Mouse (Mus musculus) hindbrain, embryonic 14.5 days (tissue): ENCODE data around the gene Irx3. TPM values are rescaled to one million over a fixed set of nuclear protein-coding genes. Genes with fewer than 3 reads are reported as not detected.

Experiments
- ATAC-seq: fragments of 200-750 bp; cut with Nextera tagmentation; 2 replicates; pipeline ENCODE4 v1.8.0; 2017; ENCODE audit warnings: moderate number of reproducible peaks, mild to moderate bottlenecking, moderate TSS enrichment, moderate library complexity; ENCODE audit not compliant: low FRiP score
- DNase-seq: peaks from one replicate; pipeline ENCODE4 v3.0.0-alpha.2; 2015; ENCODE audit warnings: low spot score
- H3K27ac ChIP-seq: fragments of 300-500 bp; sonication (generic); 2 replicates; pipeline ENCODE4 v1.5.1; 2014; ENCODE audit warnings: mild to moderate bottlenecking, moderate library complexity
- H3K27me3 ChIP-seq: fragments of 300-500 bp; sonication (generic); 2 replicates; pipeline ENCODE4 v1.6.1; 2014; ENCODE audit warnings: mild to moderate bottlenecking, low read length, mixed read lengths; ENCODE audit not compliant: control insufficient read depth, insufficient read depth
- H3K36me3 ChIP-seq: fragments of 300-500 bp; sonication (generic); replicated peaks from 2 replicates; pipeline ENCODE4 v1.6.1; 2014; ENCODE audit not compliant: control insufficient read depth, insufficient read depth
- H3K4me1 ChIP-seq: fragments of 300-500 bp; sonication (generic); replicated peaks from 2 replicates; pipeline ENCODE4 v1.6.1; 2014; ENCODE audit warnings: antibody characterized with exemption, low read length, mixed read lengths; ENCODE audit not compliant: control insufficient read depth, insufficient read depth
- H3K4me2 ChIP-seq: fragments of 300-500 bp; sonication (generic); replicated peaks from 2 replicates; pipeline ENCODE4 v1.6.1; 2014; ENCODE audit warnings: mild to moderate bottlenecking, moderate library complexity
- H3K4me3 ChIP-seq: fragments of 300-500 bp; sonication (generic); replicated peaks from 2 replicates; pipeline ENCODE4 v1.5.1; 2014; ENCODE audit warnings: mild to moderate bottlenecking, low read length
- H3K9ac ChIP-seq: fragments of 300-500 bp; sonication (generic); 2 replicates; pipeline ENCODE4 v1.6.1; 2014
- H3K9me3 ChIP-seq: fragments of 300-500 bp; sonication (generic); 2 replicates; pipeline ENCODE4 v1.6.1; 2016; ENCODE audit warnings: low read length; ENCODE audit not compliant: control insufficient read depth
- WGBS: fragments of 180-500 bp; shearing (Covaris S2); extraction: QIAGEN DNeasy Blood & Tissue Kit; methylation state at CpG from one replicate; pipeline ENCODE4 v1.1.7; 2014; 5-methylcytosine and 5-hydroxymethylcytosine counted together
- polyA plus RNA-seq: library from polyadenylated mRNA; unstranded; fragments of >200 nt; fragmentation: Nextera tagmentation; extraction: Ambion mirVana; gene quantifications from 2 replicates; pipeline ENCODE4 v1.2.1, GENCODE M21; 2014

Irx3 gene
- polyA plus RNA-seq, 1 experiment from 2014 or later, result 10.4 TPM

- H3K27me3 ChIP-seq, result peaks cover 32% of the 10 kb centered on the region
- 15% methylated on average over 6 of the region's 6 CpGs for WGBS
- no peak overlapping the region for H3K4me2 ChIP-seq
- H3K27ac ChIP-seq, result no peak overlapping the region
- DNase-seq, result peak; percentile 51
- no peak overlapping the region for H3K9ac ChIP-seq
- H3K36me3 ChIP-seq, result no peaks in the 10 kb centered on the region
- peaks cover 8% of the 10 kb centered on the region; the same call in 1 of the 2 replicates for H3K4me1 ChIP-seq
- no peak overlapping the region for H3K4me3 ChIP-seq
- peak; percentile 47; the same call in 1 of the 2 replicates for ATAC-seq
- H3K9me3 ChIP-seq, result no peaks in the 10 kb centered on the region
These were observed 8.0 kb downstream of the Irx3 start for GRCm38 (mm10) chr8:91793846-91794245.

GRCm38 (mm10) chr8:91787194-91787895 lies 14.5 kb downstream of the Irx3 start:
- WGBS, result 60% methylated on average over 9 of the region's 9 CpGs
- Histone ChIP-seq H3K36me3 (no peaks in the 10 kb centered on the region), H3K27ac (no peak overlapping the region), H3K4me2 (no peak overlapping the region), H3K27me3 (no peaks in the 10 kb centered on the region; the same call in 1 of the 2 replicates), H3K9me3 (no peaks in the 10 kb centered on the region), H3K4me3 (no peak overlapping the region), H3K4me1 (no peaks in the 10 kb centered on the region), H3K9ac (no peak overlapping the region)
- no peak for DNase-seq
- no peak for ATAC-seq

DNA sequence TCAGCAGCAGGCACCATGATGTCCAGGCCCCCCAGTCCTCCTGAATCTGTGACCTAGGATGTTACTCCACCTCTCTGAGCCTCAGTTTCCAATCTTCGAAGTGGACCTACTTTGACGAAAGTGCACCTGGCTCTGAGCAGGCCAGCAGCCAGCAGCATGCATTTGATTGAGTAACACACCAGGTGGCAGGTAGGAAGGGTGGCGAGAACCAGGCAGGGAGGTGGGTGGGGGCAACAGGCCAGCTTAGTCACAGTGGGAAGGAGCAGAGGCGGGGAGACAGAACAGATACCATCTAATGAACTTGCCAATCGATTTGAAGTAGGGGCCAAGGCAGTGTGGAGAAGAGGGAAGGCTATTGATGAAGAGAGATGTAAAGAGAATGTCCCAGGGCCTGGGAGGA lies 18.9 kb downstream of the Irx3 start:
- H3K4me1 ChIP-seq, result no peaks in the 10 kb centered on the region
- H3K9ac ChIP-seq, result no peak overlapping the region
- H3K27me3 ChIP-seq, result no peaks in the 10 kb centered on the region; the same call in 1 of the 2 replicates
- no peak overlapping the region for H3K4me2 ChIP-seq
- no peaks in the 10 kb centered on the region for H3K36me3 ChIP-seq
- no peak for DNase-seq
- no peak for ATAC-seq
- H3K9me3 ChIP-seq, result no peaks in the 10 kb centered on the region
- WGBS, result 80% methylated on average over 5 of the region's 5 CpGs
- no peak overlapping the region for H3K4me3 ChIP-seq
- no peak overlapping the region for H3K27ac ChIP-seq

DNA sequence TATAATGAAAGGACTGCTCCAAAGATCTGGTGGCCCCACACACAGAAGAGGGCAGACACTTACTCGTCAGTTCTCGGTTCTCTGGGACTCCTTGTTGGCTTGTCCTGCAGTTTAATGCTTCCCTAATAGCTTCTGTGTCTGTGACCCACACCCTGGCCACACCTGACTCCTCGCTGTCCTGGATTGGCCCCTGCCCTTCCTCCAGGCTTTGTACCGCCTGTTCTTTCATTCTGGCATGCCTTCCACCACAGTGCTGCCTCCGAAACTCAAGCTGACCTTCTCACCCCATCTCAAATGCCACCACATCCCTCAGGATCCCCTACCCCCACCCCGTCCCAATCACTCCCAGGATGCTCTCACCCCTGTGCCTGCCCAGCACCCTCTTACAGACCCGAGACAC lies 19.7 kb downstream of the Irx3 start:
- H3K9me3 ChIP-seq, result no peaks in the 10 kb centered on the region
- no peaks in the 10 kb centered on the region; the same call in 1 of the 2 replicates for H3K27me3 ChIP-seq
- WGBS, result 76% methylated on average over 7 of the region's 7 CpGs
- no peak overlapping the region for H3K9ac ChIP-seq
- no peak overlapping the region for H3K27ac ChIP-seq
- no peak overlapping the region for H3K4me2 ChIP-seq
- H3K4me1 ChIP-seq, result no peaks in the 10 kb centered on the region
- no peak overlapping the region for H3K4me3 ChIP-seq
- no peaks in the 10 kb centered on the region for H3K36me3 ChIP-seq
- DNase-seq (no peak), ATAC-seq (no peak)

GRCm38 (mm10) chr8:91780648-91781047 lies 21.2 kb downstream of the Irx3 start:
- no peak overlapping the region for H3K27ac ChIP-seq
- H3K9me3 ChIP-seq, result no peaks in the 10 kb centered on the region
- 77% methylated on average over 3 of the region's 3 CpGs for WGBS
- H3K4me1 ChIP-seq, result no peaks in the 10 kb centered on the region
- DNase-seq (no peak), ATAC-seq (no peak)
- no peak overlapping the region for H3K4me2 ChIP-seq
- H3K27me3 ChIP-seq, result no peaks in the 10 kb centered on the region; the same call in 1 of the 2 replicates
- H3K9ac ChIP-seq, result no peak overlapping the region
- H3K4me3 ChIP-seq, result no peak overlapping the region
- H3K36me3 ChIP-seq, result no peaks in the 10 kb centered on the region

- WGBS, result 90% methylated on average over 6 of the region's 6 CpGs
- ATAC-seq, result no peak
These were observed 33.0 kb downstream of the Irx3 start for GRCm38 (mm10) chr8:91768857-91769256.

DNA sequence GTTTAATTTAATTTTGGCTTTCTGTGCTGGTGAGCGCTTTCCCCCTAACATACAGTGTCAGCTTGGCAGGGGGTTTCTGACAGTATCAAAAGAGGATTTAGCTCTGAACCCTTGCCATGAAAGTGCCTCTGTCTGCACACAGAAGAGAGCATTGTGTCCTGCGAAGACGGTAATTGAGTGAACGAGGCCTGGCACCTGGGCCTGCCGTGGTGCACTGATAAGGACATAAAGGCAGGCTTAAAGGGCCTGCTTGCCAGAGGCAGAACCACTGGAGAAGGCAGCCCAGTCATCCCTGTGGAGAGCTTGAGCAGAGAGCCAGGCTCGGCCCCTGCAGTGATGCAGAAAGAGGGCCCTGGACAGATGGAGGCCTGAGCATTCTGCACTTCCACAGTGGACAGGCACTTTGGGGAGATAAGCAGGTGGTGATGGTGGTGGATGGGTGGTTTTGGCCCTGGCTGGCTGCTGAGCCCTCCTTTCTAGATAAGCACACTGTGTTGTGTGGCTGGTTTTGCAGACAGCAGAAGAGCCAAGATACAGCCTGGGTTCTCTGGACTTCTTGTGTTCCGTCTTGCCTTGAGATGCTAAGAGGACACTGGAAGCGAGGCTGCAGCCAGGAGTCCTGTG lies 36.3 kb downstream of the Irx3 start:
- DNase-seq (no peak), ATAC-seq (no peak)
- Histone ChIP-seq H3K27me3 (no peaks in the 10 kb centered on the region; the same call in 1 of the 2 replicates), H3K9ac (no peak overlapping the region), H3K36me3 (no peaks in the 10 kb centered on the region), H3K4me2 (no peak overlapping the region), H3K9me3 (no peaks in the 10 kb centered on the region), H3K4me3 (no peak overlapping the region), H3K4me1 (no peaks in the 10 kb centered on the region), H3K27ac (no peak overlapping the region)
- WGBS, result 46% methylated on average over 8 of the region's 8 CpGs

More at GRCm38 (mm10) chr8:91768857-91769256, 33.0 kb downstream of the Irx3 start:
- Histone ChIP-seq H3K9ac (no peak overlapping the region), H3K4me1 (no peaks in the 10 kb centered on the region), H3K4me3 (no peak overlapping the region), H3K27ac (no peak overlapping the region), H3K4me2 (no peak overlapping the region), H3K9me3 (no peaks in the 10 kb centered on the region), H3K27me3 (no peaks in the 10 kb centered on the region; the same call in 1 of the 2 replicates), H3K36me3 (no peaks in the 10 kb centered on the region)
- no peak for DNase-seq

DNA sequence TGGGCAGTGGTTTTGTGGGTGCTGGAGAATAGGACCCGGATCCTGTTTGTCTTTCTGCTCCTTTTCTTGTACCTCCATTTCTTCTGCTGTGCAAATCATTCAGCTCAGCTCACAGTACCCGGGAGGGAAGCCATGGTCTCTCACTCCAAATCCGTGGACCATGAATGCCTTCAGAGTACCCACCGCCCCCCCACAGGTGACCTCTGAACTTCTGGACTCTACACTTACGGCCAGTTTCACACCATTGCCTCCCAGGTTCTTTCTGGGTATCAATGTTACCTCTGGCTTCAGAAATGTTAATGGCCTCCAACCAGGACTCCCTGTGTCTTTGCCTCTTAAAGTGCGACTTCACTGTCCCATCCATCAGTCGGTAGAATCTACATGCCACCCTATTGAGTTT lies 46.3 kb downstream of the Irx3 start:
- Histone ChIP-seq H3K9me3 (no peaks in the 10 kb centered on the region), H3K4me1 (no peaks in the 10 kb centered on the region; the same call in 1 of the 2 replicates), H3K4me3 (no peak overlapping the region), H3K27ac (no peak overlapping the region), H3K27me3 (no peaks in the 10 kb centered on the region), H3K36me3 (no peaks in the 10 kb centered on the region), H3K4me2 (no peak overlapping the region), H3K9ac (no peak overlapping the region)
- no peak for ATAC-seq
- WGBS, result 73% methylated on average over 7 of the region's 7 CpGs
- DNase-seq, result no peak

GRCm38 (mm10) chr8:91755062-91755461 lies 46.8 kb downstream of the Irx3 start:
- WGBS, result 90% methylated on average over 9 of the region's 9 CpGs
- Histone ChIP-seq H3K9me3 (no peaks in the 10 kb centered on the region), H3K4me2 (no peak overlapping the region), H3K9ac (no peak overlapping the region), H3K27me3 (no peaks in the 10 kb centered on the region), H3K36me3 (no peaks in the 10 kb centered on the region), H3K4me1 (no peaks in the 10 kb centered on the region; the same call in 1 of the 2 replicates), H3K4me3 (no peak overlapping the region), H3K27ac (no peak overlapping the region)
- DNase-seq (no peak), ATAC-seq (no peak)
